Mouse (Mus musculus) megakaryocyte-erythroid progenitor cell, adult 5 weeks (primary cell): ENCODE data around the gene Tunar. TPM values are rescaled to one million over a fixed set of nuclear protein-coding genes. Genes with fewer than 3 reads are reported as not detected.

Source experiments
- polyA plus RNA-seq: library from polyadenylated mRNA; stranded (reverse); fragments of >175 nt; gene quantifications from 2 replicates; pipeline ENCODE4 v1.2.3, GENCODE M21; 2012

Tunar gene
- polyA plus RNA-seq, result not detected in 2 replicates

GRCm38 (mm10) chr12:105333570-105333969 is at the start of gene Tunar:
TSS of gene Tunar (plus strand) at chr12:105333870.

Other genes with a start within 250 kb of the Tunar start
- gene Tcl1b2, start 187.9 kb upstream of the Tunar start, polyA plus RNA-seq, result not detected in 2 replicates
- not detected in 2 replicates for gene Tcl1b1, start 174.2 kb upstream of the Tunar start, polyA plus RNA-seq
- gene Tcl1b5, start 157.5 kb upstream of the Tunar start, polyA plus RNA-seq, result not detected in 2 replicates
- not detected in 2 replicates for gene Tcl1b3, start 142.8 kb upstream of the Tunar start, polyA plus RNA-seq
- gene Tcl1b4, start 131.9 kb upstream of the Tunar start, polyA plus RNA-seq, result not detected in 2 replicates
- gene Tcl1, start 111.1 kb upstream of the Tunar start, polyA plus RNA-seq, result not detected in 2 replicates
- 0.02 TPM in 1 of 2 replicates, not detected in the other for gene D430019H16Rik, start 120.0 kb downstream of the Tunar start, polyA plus RNA-seq
- gene Bdkrb2, start 229.4 kb downstream of the Tunar start, polyA plus RNA-seq, result not detected in 2 replicates